Mouse (Mus musculus): ENCODE measurements around the gene Ficd. TPM values are rescaled to one million over a fixed set of nuclear protein-coding genes. Genes with fewer than 3 reads are reported as not detected.
"Not testable (repeated sequence)": the region's sequence is repeated elsewhere in the genome, so short reads cannot be mapped to it uniquely, and the experiment has no call there.

The Ficd gene
- polyA plus RNA-seq, 1 experiment from 2014 or later = 5.4 TPM

GRCm38 (mm10) chr5:113782624-113783023 is 47.0 kb downstream of the Ficd start:
- H3K4me1 ChIP-seq (ENCODE audit: control insufficient read depth, insufficient read depth, low read length) = peaks cover 12% of the 10 kb centered on the region; the same call in 1 of the 2 replicates
- no peak for ATAC-seq (ENCODE audit: low read depth)

GRCm38 (mm10) chr5:113783581-113784001 is 48.0 kb downstream of the Ficd start:
- 5% methylated on average over 12 of the region's 12 CpGs for WGBS
- H3K4me1 ChIP-seq (ENCODE audit: control insufficient read depth, insufficient read depth, low read length) = peaks cover 16% of the 10 kb centered on the region
- H3K36me3 ChIP-seq (ENCODE audit: control insufficient read depth, insufficient read depth, low read length) = 0 out of 2 replicates have a peak, but pooled peaks cover under 1% of the 10 kb centered on the region
- H3K4me3 ChIP-seq (ENCODE audit: low read depth, low read length) = 0 out of 2 replicates have a peak overlapping the region, but pooled peaks have one; percentile 1
- H3K27me3 ChIP-seq (replicated peaks; ENCODE audit: control insufficient read depth, insufficient read depth, low read length) = no peaks in the 10 kb centered on the region
- H3K9ac ChIP-seq (ENCODE audit: low read depth, low read length) = peak overlapping the region; percentile 23; the same call in 1 of the 2 replicates
- ATAC-seq (ENCODE audit: low read depth) = peak; percentile 26; the same call in 1 of the 2 replicates
- DNase-seq (ENCODE audit: low spot score) = peak; percentile 86
- H3K9me3 ChIP-seq (ENCODE audit: control insufficient read depth, low read length) = no peaks in the 10 kb centered on the region
- H3K27ac ChIP-seq (replicated peaks; ENCODE audit: low read depth, low read length) = peak overlapping the region; percentile 85
- H3K4me2 ChIP-seq (ENCODE audit: low read depth, low read length) = peak overlapping the region; percentile 32

More at GRCm38 (mm10) chr5:113782624-113783023, 47.0 kb downstream of the Ficd start:
- H3K27me3 ChIP-seq (replicated peaks; ENCODE audit: control insufficient read depth, insufficient read depth, low read length) = no peaks in the 10 kb centered on the region
- 89% methylated on average over 6 of the region's 7 CpGs for WGBS
- H3K36me3 ChIP-seq (ENCODE audit: control insufficient read depth, insufficient read depth, low read length) = 0 out of 2 replicates have a peak, but pooled peaks cover 6% of the 10 kb centered on the region
- no peaks in the 10 kb centered on the region for H3K9me3 ChIP-seq (ENCODE audit: control insufficient read depth, low read length)
- no peak overlapping the region for H3K9ac ChIP-seq (ENCODE audit: low read depth, low read length)
- no peak overlapping the region for H3K4me2 ChIP-seq (ENCODE audit: low read depth, low read length)
- H3K27ac ChIP-seq (replicated peaks; ENCODE audit: low read depth, low read length) = peak overlapping the region; percentile 85
- DNase-seq (ENCODE audit: low spot score) = no peak
- H3K4me3 ChIP-seq (ENCODE audit: low read depth, low read length) = no peak overlapping the region

- peaks cover 21% of the 10 kb centered on the region for H3K4me1 ChIP-seq (ENCODE audit: control insufficient read depth, insufficient read depth, low read length)
- peak overlapping the region; percentile 32 for H3K4me2 ChIP-seq (ENCODE audit: low read depth, low read length)
- ATAC-seq (ENCODE audit: low read depth); H3K27me3 ChIP-seq (replicated peaks; ENCODE audit: control insufficient read depth, insufficient read depth, low read length); H3K4me3 ChIP-seq (ENCODE audit: low read depth, low read length); H3K36me3 ChIP-seq (ENCODE audit: control insufficient read depth, insufficient read depth, low read length); H3K9me3 ChIP-seq (ENCODE audit: control insufficient read depth, low read length): not testable (repeated sequence)
- peak; percentile 61 for DNase-seq (ENCODE audit: low spot score)
- 25% methylated on average over 3 of the region's 3 CpGs for WGBS
- H3K27ac ChIP-seq (replicated peaks; ENCODE audit: low read depth, low read length) = peak overlapping the region; percentile 85
- peak overlapping the region; percentile 23; the same call in 1 of the 2 replicates for H3K9ac ChIP-seq (ENCODE audit: low read depth, low read length)
Measured at GRCm38 (mm10) chr5:113784104-113784503, 48.5 kb downstream of the Ficd start.

GRCm38 (mm10) chr5:113786985-113787384 is 51.4 kb downstream of the Ficd start:
- H3K4me1 ChIP-seq (ENCODE audit: control insufficient read depth, insufficient read depth, low read length) = peaks cover 28% of the 10 kb centered on the region

GRCm38 (mm10) chr5:113788645-113789044 is 53.0 kb downstream of the Ficd start:
- H3K9me3 ChIP-seq (ENCODE audit: control insufficient read depth, low read length) = no peaks in the 10 kb centered on the region
- peak overlapping the region; percentile 79 for H3K27ac ChIP-seq (replicated peaks; ENCODE audit: low read depth, low read length)
- 24% methylated on average over 6 of the region's 6 CpGs for WGBS
- H3K27me3 ChIP-seq (replicated peaks; ENCODE audit: control insufficient read depth, insufficient read depth, low read length) = no peaks in the 10 kb centered on the region
- H3K4me3 ChIP-seq (ENCODE audit: low read depth, low read length) = no peak overlapping the region
- peaks cover 17% of the 10 kb centered on the region for H3K4me1 ChIP-seq (ENCODE audit: control insufficient read depth, insufficient read depth, low read length)
- peak; percentile 16; the same call in 1 of the 2 replicates for ATAC-seq (ENCODE audit: low read depth)
- H3K4me2 ChIP-seq (ENCODE audit: low read depth, low read length) = no peak overlapping the region
- H3K9ac ChIP-seq (ENCODE audit: low read depth, low read length) = no peak overlapping the region
- peaks cover 5% of the 10 kb centered on the region for H3K36me3 ChIP-seq (ENCODE audit: control insufficient read depth, insufficient read depth, low read length)
- DNase-seq (ENCODE audit: low spot score) = no peak

More at GRCm38 (mm10) chr5:113786985-113787384, 51.4 kb downstream of the Ficd start:
- DNase-seq (ENCODE audit: low spot score) (no peak), ATAC-seq (ENCODE audit: low read depth) (no peak)
- WGBS = 71% methylated on average over 5 of the region's 5 CpGs
- Histone ChIP-seq H3K36me3 (ENCODE audit: control insufficient read depth, insufficient read depth, low read length) (no peaks in the 10 kb centered on the region), H3K4me2 (ENCODE audit: low read depth, low read length) (no peak overlapping the region), H3K27ac (replicated peaks; ENCODE audit: low read depth, low read length) (no peak overlapping the region), H3K9me3 (ENCODE audit: control insufficient read depth, low read length) (no peaks in the 10 kb centered on the region), H3K27me3 (replicated peaks; ENCODE audit: control insufficient read depth, insufficient read depth, low read length) (no peaks in the 10 kb centered on the region), H3K9ac (ENCODE audit: low read depth, low read length) (no peak overlapping the region), H3K4me3 (ENCODE audit: low read depth, low read length) (no peak overlapping the region)

GRCm38 (mm10) chr5:113789075-113789788 is 53.6 kb downstream of the Ficd start:
- H3K36me3 ChIP-seq (ENCODE audit: control insufficient read depth, insufficient read depth, low read length) = peaks cover 11% of the 10 kb centered on the region
- ATAC-seq (ENCODE audit: low read depth) (peak; percentile 83), DNase-seq (ENCODE audit: low spot score) (peak; percentile 91)
- no peak overlapping the region for H3K4me3 ChIP-seq (ENCODE audit: low read depth, low read length)
- peak overlapping the region; percentile 21; the same call in 1 of the 2 replicates for H3K9ac ChIP-seq (ENCODE audit: low read depth, low read length)
- peaks cover 16% of the 10 kb centered on the region for H3K4me1 ChIP-seq (ENCODE audit: control insufficient read depth, insufficient read depth, low read length)
- no peaks in the 10 kb centered on the region for H3K9me3 ChIP-seq (ENCODE audit: control insufficient read depth, low read length)
- H3K27ac ChIP-seq (replicated peaks; ENCODE audit: low read depth, low read length) = peak overlapping the region; percentile 79
- 18% methylated on average over 7 of the region's 7 CpGs for WGBS
- no peaks in the 10 kb centered on the region for H3K27me3 ChIP-seq (replicated peaks; ENCODE audit: control insufficient read depth, insufficient read depth, low read length)
- no peak overlapping the region for H3K4me2 ChIP-seq (ENCODE audit: low read depth, low read length)

Other genes starting within 250 kb of the Ficd start
- gene Wscd2, start 245.5 kb upstream of the Ficd start, polyA plus RNA-seq (2014; fragmentation: Nextera tagmentation; extraction: Ambion mirVana) = 6.4 and 8.7 TPM in 2 replicates
- 4.6 and 7.8 TPM in 2 replicates for gene Cmklr1, start 85.4 kb upstream of the Ficd start, polyA plus RNA-seq (2014; fragmentation: Nextera tagmentation; extraction: Ambion mirVana)
- gene 1700069L16Rik, start 11.0 kb upstream of the Ficd start, polyA plus RNA-seq (2014; fragmentation: Nextera tagmentation; extraction: Ambion mirVana) = not detected in 2 replicates
- gene Sart3, start 36.7 kb downstream of the Ficd start, polyA plus RNA-seq (2014; fragmentation: Nextera tagmentation; extraction: Ambion mirVana) = 37.2 and 39.3 TPM in 2 replicates
- 103 and 107 TPM in 2 replicates for gene Iscu, start 36.9 kb downstream of the Ficd start, polyA plus RNA-seq (2014; fragmentation: Nextera tagmentation; extraction: Ambion mirVana)
- gene Tmem119, start 64.7 kb downstream of the Ficd start, polyA plus RNA-seq (2014; fragmentation: Nextera tagmentation; extraction: Ambion mirVana) = 94.4 and 109 TPM in 2 replicates
- 4.9 and 5.2 TPM in 2 replicates for gene Selplg, start 96.8 kb downstream of the Ficd start, polyA plus RNA-seq (2014; fragmentation: Nextera tagmentation; extraction: Ambion mirVana)
- gene Coro1c, start 173.0 kb downstream of the Ficd start, polyA plus RNA-seq (2014; fragmentation: Nextera tagmentation; extraction: Ambion mirVana) = 96.9 and 103 TPM in 2 replicates

All from embryonic facial prominence, embryonic 14.5 days (tissue).